In genomic region chr7:25509925-25510324, GRCm38 (mm10) we compare ENCODE assay signal across 23 mouse cellular contexts. TPM values are rescaled to one million over a fixed set of nuclear protein-coding genes. Genes with fewer than 3 reads are reported as not detected.
A peak's percentile ranks its signal among the peaks of the same experiment; 100 is the strongest.
DNase-seq lines count a peak whose midpoint lies in the region; ATAC-seq and TF ChIP-seq lines count a peak whose summit lies in the region.
"Had no signal": no experiment of that assay in that cellular context is flagged by ENCODE, and none has a peak within 500 bp of the region (broad histone marks: within the 10 kb centered on the region; RNA-seq: fewer than 3 reads in every experiment).

No protein-coding gene starts in this region.

- no peak overlapping the region for H3K9ac ChIP-seq in intestine, embryonic 14.5 days (ENCODE audit: low read length)
- H3K9ac ChIP-seq in intestine, postnatal 0 days (ENCODE audit: low read depth, low read length): no peak overlapping the region
- H3K9ac ChIP-seq in stomach, embryonic 14.5 days (replicated peaks; ENCODE audit: low read depth, low read length): no peak overlapping the region
- no peak overlapping the region for H3K9ac ChIP-seq in stomach, postnatal 0 days (ENCODE audit: low read length)
- H3K9ac ChIP-seq: embryonic facial prominence, embryonic 12.5 days; forebrain, embryonic 13.5 days; forebrain, embryonic 15.5 days had no signal

- no peak overlapping the region for H3K4me2 ChIP-seq in intestine, embryonic 14.5 days (ENCODE audit: low read length)
- H3K4me2 ChIP-seq in intestine, postnatal 0 days (replicated peaks; ENCODE audit: low read depth): no peak overlapping the region
- no peak overlapping the region for H3K4me2 ChIP-seq in stomach, embryonic 14.5 days (replicated peaks; ENCODE audit: low read depth, low read length)
- no peak overlapping the region for H3K4me2 ChIP-seq in stomach, postnatal 0 days (replicated peaks; ENCODE audit: low read depth)
- H3K4me2 ChIP-seq: embryonic facial prominence, embryonic 12.5 days; forebrain, embryonic 13.5 days; forebrain, embryonic 15.5 days had no signal

- ATAC-seq in intestine, embryonic 14.5 days (replicated peaks; ENCODE audit: low FRiP score, low TSS enrichment, low read depth): peak; percentile 74
- ATAC-seq in intestine, postnatal 0 days: no peak
- 0 out of 2 replicates have a peak, but pooled peaks have one; percentile 28 for ATAC-seq in stomach, embryonic 14.5 days (ENCODE audit: insufficient number of reproducible peaks, insufficient read depth, low FRiP score, low read depth)
- ATAC-seq in stomach, postnatal 0 days (ENCODE audit: low FRiP score, low TSS enrichment): no peak
- ATAC-seq: activated CD4-positive, CD25-positive, alpha-beta regulatory T cell, adult 4 months; CD4-positive, CD25-positive, alpha-beta regulatory T cell, adult 4 months; forebrain, embryonic 13.5 days; forebrain, embryonic 15.5 days; Patski had no signal

- no peak for TF ChIP-seq CTCF in intestine, postnatal 0 days (IDR thresholded peaks at IDR 0.05; ENCODE audit: low read depth)
- TF ChIP-seq CTCF in stomach, postnatal 0 days (IDR thresholded peaks at IDR 0.05; ENCODE audit: low read depth): no peak

- no peaks in the 10 kb centered on the region for H3K36me3 ChIP-seq in intestine, embryonic 14.5 days (ENCODE audit: control insufficient read depth, insufficient read depth, low read length)
- H3K36me3 ChIP-seq in intestine, postnatal 0 days (ENCODE audit: control insufficient read depth, insufficient read depth): no peaks in the 10 kb centered on the region
- H3K36me3 ChIP-seq in stomach, embryonic 14.5 days (ENCODE audit: control insufficient read depth, insufficient read depth, low read length): no peaks in the 10 kb centered on the region
- no peaks in the 10 kb centered on the region for H3K36me3 ChIP-seq in stomach, postnatal 0 days (ENCODE audit: control insufficient read depth, insufficient read depth, low read length)
- H3K36me3 ChIP-seq: embryonic facial prominence, embryonic 10.5 days; embryonic facial prominence, embryonic 12.5 days; forebrain, embryonic 15.5 days; G1E had no signal

- H3K27ac ChIP-seq in intestine, embryonic 14.5 days (ENCODE audit: low read depth): no peak overlapping the region
- no peak overlapping the region for H3K27ac ChIP-seq in intestine, postnatal 0 days (ENCODE audit: low read depth, low read length)
- no peak overlapping the region for H3K27ac ChIP-seq in stomach, embryonic 14.5 days (ENCODE audit: low read length)
- no peak overlapping the region for H3K27ac ChIP-seq in stomach, postnatal 0 days (replicated peaks)
- H3K27ac ChIP-seq: embryonic facial prominence, embryonic 10.5 days; embryonic facial prominence, embryonic 12.5 days; forebrain, embryonic 13.5 days; forebrain, embryonic 15.5 days had no signal

- 13% methylated on average over 3 of the region's 3 CpGs for WGBS in intestine, embryonic 14.5 days
- 7% methylated on average over 3 of the region's 3 CpGs for WGBS in intestine, postnatal 0 days
- WGBS in stomach, embryonic 14.5 days: 6% methylated on average over 3 of the region's 3 CpGs
- 3% methylated on average over 3 of the region's 3 CpGs for WGBS in stomach, postnatal 0 days

- H3K4me3 ChIP-seq in intestine, embryonic 14.5 days (ENCODE audit: low read depth, low read length): no peak overlapping the region
- H3K4me3 ChIP-seq in intestine, postnatal 0 days (ENCODE audit: low read depth, low read length): no peak overlapping the region
- H3K4me3 ChIP-seq in stomach, embryonic 14.5 days (ENCODE audit: low read depth, low read length): no peak overlapping the region
- H3K4me3 ChIP-seq in stomach, postnatal 0 days (ENCODE audit: low read depth, low read length): no peak overlapping the region
- H3K4me3 ChIP-seq: embryonic facial prominence, embryonic 10.5 days; embryonic facial prominence, embryonic 12.5 days; forebrain, embryonic 13.5 days; forebrain, embryonic 15.5 days had no signal

- no peaks in the 10 kb centered on the region for H3K4me1 ChIP-seq in intestine, embryonic 14.5 days (replicated peaks; ENCODE audit: control insufficient read depth, insufficient read depth, low read length)
- no peaks in the 10 kb centered on the region for H3K4me1 ChIP-seq in intestine, postnatal 0 days (replicated peaks; ENCODE audit: control insufficient read depth, insufficient read depth, low read length)
- no peaks in the 10 kb centered on the region for H3K4me1 ChIP-seq in stomach, embryonic 14.5 days (ENCODE audit: control insufficient read depth, insufficient read depth, low read length)
- H3K4me1 ChIP-seq in stomach, postnatal 0 days (replicated peaks; ENCODE audit: control insufficient read depth, insufficient read depth): no peaks in the 10 kb centered on the region
- H3K4me1 ChIP-seq: embryonic facial prominence, embryonic 10.5 days; embryonic facial prominence, embryonic 12.5 days; forebrain, embryonic 13.5 days; forebrain, embryonic 15.5 days had no signal

- no peak for DNase-seq in intestine, embryonic 14.5 days (ENCODE audit: low spot score)
- DNase-seq in stomach, postnatal 0 days (ENCODE audit: low spot score): no peak
- DNase-seq in spleen, adult 12 weeks (ENCODE audit: low spot score): no peak
- DNase-seq: adrenal gland, adult 8-10 months; adrenal gland, postnatal 14 days; adrenal gland, postnatal 36 days; B cell, adult 2 months; cerebellum, adult 11-12 months; cerebellum, adult 2 months; cerebellum, adult 9-10 months; cerebellum, postnatal 10 days; cerebellum, postnatal 25 days had no signal

- no peaks in the 10 kb centered on the region for H3K9me3 ChIP-seq in intestine, embryonic 14.5 days (ENCODE audit: control insufficient read depth, low read length)
- H3K9me3 ChIP-seq in intestine, postnatal 0 days (ENCODE audit: control insufficient read depth): no peaks in the 10 kb centered on the region
- H3K9me3 ChIP-seq in stomach, embryonic 14.5 days (ENCODE audit: control insufficient read depth, low read depth, low read length): no peaks in the 10 kb centered on the region
- H3K9me3 ChIP-seq in stomach, postnatal 0 days (ENCODE audit: control insufficient read depth, low read length): no peaks in the 10 kb centered on the region
- H3K9me3 ChIP-seq: embryonic facial prominence, embryonic 10.5 days; embryonic facial prominence, embryonic 12.5 days; forebrain, embryonic 13.5 days; forebrain, embryonic 15.5 days; G1E had no signal

- no peak for TF ChIP-seq EP300 in stomach, postnatal 0 days (optimal IDR thresholded peaks at IDR 0.05)

- no peaks in the 10 kb centered on the region for H3K27me3 ChIP-seq in intestine, embryonic 14.5 days (replicated peaks; ENCODE audit: control insufficient read depth, insufficient read depth, low read length)
- no peaks in the 10 kb centered on the region for H3K27me3 ChIP-seq in intestine, postnatal 0 days (replicated peaks; ENCODE audit: control insufficient read depth, insufficient read depth, low read length)
- no peaks in the 10 kb centered on the region for H3K27me3 ChIP-seq in stomach, embryonic 14.5 days (ENCODE audit: control insufficient read depth, insufficient read depth, low read length)
- H3K27me3 ChIP-seq in stomach, postnatal 0 days (ENCODE audit: control insufficient read depth, insufficient read depth, low read length): no peaks in the 10 kb centered on the region
- H3K27me3 ChIP-seq: embryonic facial prominence, embryonic 12.5 days; forebrain, embryonic 13.5 days; forebrain, embryonic 15.5 days; Patski had no signal

RNA-seq across cellular contexts. Expression of gene Ceacam2, which starts 29.7 kb away (rescaled TPM):
- 0.08 TPM in 1 of 2 replicates, not detected in the other for polyA plus RNA-seq in intestine, embryonic 14.5 days (2014; fragmentation: Nextera tagmentation; extraction: Ambion mirVana)
- 0.20 and 0.37 TPM in 2 replicates for polyA plus RNA-seq in intestine, postnatal 0 days (2015; fragmentation: Nextera tagmentation; extraction: Ambion mirVana)
- not detected in 2 replicates for polyA plus RNA-seq in stomach, embryonic 14.5 days (2014; fragmentation: Nextera tagmentation; extraction: Ambion mirVana)
- 0.07 TPM in 1 of 2 replicates, not detected in the other for polyA plus RNA-seq in stomach, postnatal 0 days (2015; fragmentation: Nextera tagmentation; extraction: Ambion mirVana)
- polyA plus RNA-seq: activated CD4-positive, CD25-positive, alpha-beta regulatory T cell, adult 4 months; CD4-positive, CD25-positive, alpha-beta regulatory T cell, adult 4 months; embryonic facial prominence, embryonic 10.5 days; embryonic facial prominence, embryonic 12.5 days; forebrain, embryonic 11.5 days; G1E had no signal

RNA-seq across cellular contexts. Expression of gene Ceacam1, which starts 32.5 kb away (rescaled TPM):
- polyA plus RNA-seq in intestine, embryonic 14.5 days (2014; fragmentation: Nextera tagmentation; extraction: Ambion mirVana): 12.0 and 13.1 TPM in 2 replicates
- 59.1 and 92.6 TPM in 2 replicates for polyA plus RNA-seq in intestine, postnatal 0 days (2015; fragmentation: Nextera tagmentation; extraction: Ambion mirVana)
- 14.8 and 21.2 TPM in 2 replicates for polyA plus RNA-seq in stomach, embryonic 14.5 days (2014; fragmentation: Nextera tagmentation; extraction: Ambion mirVana)
- polyA plus RNA-seq in stomach, postnatal 0 days (2015; fragmentation: Nextera tagmentation; extraction: Ambion mirVana): 16.7 and 25.7 TPM in 2 replicates
- polyA plus RNA-seq: G1E had no signal

Comparison
In these comparisons a context has a peak if more than half of its experiments do, and no peak if none do; other contexts are left out.
1. ATAC-seq: peak in intestine, embryonic 14.5 days (single experiment) and stomach, embryonic 14.5 days (single experiment); none in intestine, postnatal 0 days (single experiment) and stomach, postnatal 0 days (single experiment).